Mouse (Mus musculus): ENCODE data around the gene Adamts17. TPM values are rescaled to one million over a fixed set of nuclear protein-coding genes. Genes with fewer than 3 reads are reported as not detected.

Gene Adamts17
- polyA plus RNA-seq (2012; rRNA removed), result 2.7 and 3.3 TPM in 2 replicates

- DNase-seq (ENCODE audit: extremely low spot score in 1 of 2, low spot score in 1 of 2), result peak; percentile 96 to 98
Observed at GRCm38 (mm10) chr7:66839463-66840007, at the start of gene Adamts17. Adamts17 (plus strand) TSS chr7:66839735.

GRCm38 (mm10) chr7:66789860-66790748 lies 49.4 kb upstream of the Adamts17 start:
- DNase-seq (ENCODE audit: extremely low spot score in 1 of 2, low spot score in 1 of 2), result no peak

GRCm38 (mm10) chr7:66791022-66791421 lies 48.5 kb upstream of the Adamts17 start:
- no peak for DNase-seq (ENCODE audit: extremely low spot score in 1 of 2, low spot score in 1 of 2)

- DNase-seq (ENCODE audit: extremely low spot score in 1 of 2, low spot score in 1 of 2), result no peak
Observed at GRCm38 (mm10) chr7:66796909-66797308, 42.6 kb upstream of the Adamts17 start.

- DNase-seq (ENCODE audit: extremely low spot score in 1 of 2, low spot score in 1 of 2), result no peak
Observed at GRCm38 (mm10) chr7:66797345-66797744, 42.2 kb upstream of the Adamts17 start.

- no peak for DNase-seq (ENCODE audit: extremely low spot score in 1 of 2, low spot score in 1 of 2)
Observed at GRCm38 (mm10) chr7:66798826-66799225, 40.7 kb upstream of the Adamts17 start.

GRCm38 (mm10) chr7:66800784-66801183 lies 38.8 kb upstream of the Adamts17 start:
- no peak for DNase-seq (ENCODE audit: extremely low spot score in 1 of 2, low spot score in 1 of 2)

- no peak for DNase-seq (ENCODE audit: extremely low spot score in 1 of 2, low spot score in 1 of 2)
Observed at GRCm38 (mm10) chr7:66801785-66802184, 37.8 kb upstream of the Adamts17 start.

- no peak for DNase-seq (ENCODE audit: extremely low spot score in 1 of 2, low spot score in 1 of 2)
Observed at GRCm38 (mm10) chr7:66803798-66804197, 35.7 kb upstream of the Adamts17 start.

- no peak for DNase-seq (ENCODE audit: extremely low spot score in 1 of 2, low spot score in 1 of 2)
Observed at GRCm38 (mm10) chr7:66806801-66807200, 32.7 kb upstream of the Adamts17 start.

GRCm38 (mm10) chr7:66810436-66810835 lies 29.1 kb upstream of the Adamts17 start:
- no peak for DNase-seq (ENCODE audit: extremely low spot score in 1 of 2, low spot score in 1 of 2)

GRCm38 (mm10) chr7:66811294-66811693 lies 28.2 kb upstream of the Adamts17 start:
- no peak for DNase-seq (ENCODE audit: extremely low spot score in 1 of 2, low spot score in 1 of 2)

- no peak for DNase-seq (ENCODE audit: extremely low spot score in 1 of 2, low spot score in 1 of 2)
Observed at GRCm38 (mm10) chr7:66812289-66812688, 27.2 kb upstream of the Adamts17 start.

GRCm38 (mm10) chr7:66812737-66813136 lies 26.8 kb upstream of the Adamts17 start:
- peak; percentile 2 to 68 for DNase-seq (ENCODE audit: extremely low spot score in 1 of 2, low spot score in 1 of 2)

GRCm38 (mm10) chr7:66813172-66813571 lies 26.4 kb upstream of the Adamts17 start:
- no peak for DNase-seq (ENCODE audit: extremely low spot score in 1 of 2, low spot score in 1 of 2)

- no peak for DNase-seq (ENCODE audit: extremely low spot score in 1 of 2, low spot score in 1 of 2)
Observed at GRCm38 (mm10) chr7:66815526-66815925, 24.0 kb upstream of the Adamts17 start.

GRCm38 (mm10) chr7:66820034-66820433 lies 19.5 kb upstream of the Adamts17 start:
- peak in 1 of 2 experiments; percentile 64 for DNase-seq (ENCODE audit: extremely low spot score in 1 of 2, low spot score in 1 of 2)

GRCm38 (mm10) chr7:66830803-66831202 lies 8.7 kb upstream of the Adamts17 start:
- DNase-seq (ENCODE audit: extremely low spot score in 1 of 2, low spot score in 1 of 2), result no peak

- no peak for DNase-seq (ENCODE audit: extremely low spot score in 1 of 2, low spot score in 1 of 2)
Observed at GRCm38 (mm10) chr7:66831295-66831694, 8.2 kb upstream of the Adamts17 start.

- DNase-seq (ENCODE audit: extremely low spot score in 1 of 2, low spot score in 1 of 2), result no peak
Observed at GRCm38 (mm10) chr7:66840008-66840719, 629 bp downstream of the Adamts17 start.

- DNase-seq (ENCODE audit: extremely low spot score in 1 of 2, low spot score in 1 of 2), result no peak
Observed at GRCm38 (mm10) chr7:66841165-66841564, 1.6 kb downstream of the Adamts17 start.

Measured in frontal cortex, adult 2 months (tissue).